Mouse (Mus musculus): Measurements from ENCODE around the gene Fam172a.

The Fam172a gene

GRCm38 (mm10) chr13:78175821-78176380, 474.1 kb downstream of the Fam172a start:
- 0 out of 2 replicates have a peak, but pooled peaks have one; percentile 60 for ATAC-seq (ENCODE audit: insufficient number of reproducible peaks, low FRiP score, low TSS enrichment)

DNA sequence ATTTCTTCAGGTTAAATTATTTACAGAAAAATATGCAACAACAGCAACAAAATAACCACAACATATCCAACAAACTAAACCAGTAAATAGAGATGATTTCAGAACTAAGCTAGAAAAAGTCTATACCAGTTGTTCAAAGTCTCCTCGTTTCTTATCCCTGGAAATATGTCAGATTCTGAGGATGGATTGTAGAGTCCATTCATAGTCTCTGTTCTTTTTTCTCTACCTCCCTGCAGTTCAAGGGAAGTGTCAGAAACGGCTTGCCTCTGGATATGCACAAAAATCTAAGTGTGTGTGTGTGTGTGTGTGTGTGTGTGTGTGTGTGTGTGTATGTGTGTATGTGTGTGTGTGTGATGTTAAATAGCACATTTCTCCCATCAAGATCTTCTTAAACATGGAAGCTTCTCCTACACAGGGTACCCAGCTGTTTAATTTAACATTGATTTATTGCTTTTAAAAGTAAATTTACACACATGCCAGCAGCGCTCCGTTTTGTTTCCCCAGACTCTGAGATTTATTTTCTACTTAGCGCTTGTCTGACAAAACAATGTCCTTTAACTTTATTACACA, 475.6 kb downstream of the Fam172a start:
- ATAC-seq (ENCODE audit: insufficient number of reproducible peaks, low FRiP score, low TSS enrichment) = no peak

DNA sequence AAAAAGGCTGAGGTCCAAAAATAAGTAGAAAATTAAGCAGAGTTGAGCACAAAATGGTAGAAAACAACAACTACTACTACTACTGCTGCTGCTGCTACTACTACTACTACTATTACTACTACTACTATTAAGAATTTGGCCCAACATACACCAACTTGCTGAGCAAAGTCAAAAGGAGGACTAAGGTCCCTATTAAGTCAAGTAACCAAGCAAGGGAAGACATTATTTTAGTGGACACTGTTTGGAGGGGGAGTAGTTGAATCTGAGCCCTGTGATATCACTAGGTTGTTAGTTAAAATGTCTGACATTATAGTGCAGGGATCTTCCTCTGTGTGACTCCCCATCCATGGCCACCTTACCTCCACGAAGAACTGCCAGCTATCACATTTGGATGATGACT, 476.2 kb downstream of the Fam172a start:
- no peak for ATAC-seq (ENCODE audit: insufficient number of reproducible peaks, low FRiP score, low TSS enrichment)

- ATAC-seq (ENCODE audit: insufficient number of reproducible peaks, low FRiP score, low TSS enrichment) = no peak
Measured at GRCm38 (mm10) chr13:78178771-78179170, 476.9 kb downstream of the Fam172a start.

GRCm38 (mm10) chr13:78179312-78180097, 477.7 kb downstream of the Fam172a start:
- ATAC-seq (ENCODE audit: insufficient number of reproducible peaks, low FRiP score, low TSS enrichment) = 0 out of 2 replicates have a peak, but pooled peaks have one; percentile 23

DNA sequence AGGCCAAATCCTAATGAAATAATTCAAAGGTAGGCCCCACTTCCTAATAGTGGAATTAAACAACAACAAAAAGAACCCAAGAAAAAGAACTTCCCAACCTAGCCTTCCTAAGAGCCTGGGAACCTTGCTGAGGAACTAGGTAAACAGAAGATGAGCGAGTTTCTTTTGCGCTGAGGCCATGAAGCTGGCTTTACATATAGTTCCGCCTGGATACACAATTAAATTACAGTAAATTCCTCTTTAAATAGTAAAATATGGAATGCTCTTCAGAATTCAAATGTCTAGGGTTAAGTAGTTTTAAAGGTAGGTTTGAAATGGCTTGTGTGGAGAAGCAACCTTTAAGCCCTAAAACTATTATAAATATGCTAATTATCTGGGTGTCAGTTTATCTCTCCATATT, 478.4 kb downstream of the Fam172a start:
- no peak for ATAC-seq (ENCODE audit: insufficient number of reproducible peaks, low FRiP score, low TSS enrichment)

DNA sequence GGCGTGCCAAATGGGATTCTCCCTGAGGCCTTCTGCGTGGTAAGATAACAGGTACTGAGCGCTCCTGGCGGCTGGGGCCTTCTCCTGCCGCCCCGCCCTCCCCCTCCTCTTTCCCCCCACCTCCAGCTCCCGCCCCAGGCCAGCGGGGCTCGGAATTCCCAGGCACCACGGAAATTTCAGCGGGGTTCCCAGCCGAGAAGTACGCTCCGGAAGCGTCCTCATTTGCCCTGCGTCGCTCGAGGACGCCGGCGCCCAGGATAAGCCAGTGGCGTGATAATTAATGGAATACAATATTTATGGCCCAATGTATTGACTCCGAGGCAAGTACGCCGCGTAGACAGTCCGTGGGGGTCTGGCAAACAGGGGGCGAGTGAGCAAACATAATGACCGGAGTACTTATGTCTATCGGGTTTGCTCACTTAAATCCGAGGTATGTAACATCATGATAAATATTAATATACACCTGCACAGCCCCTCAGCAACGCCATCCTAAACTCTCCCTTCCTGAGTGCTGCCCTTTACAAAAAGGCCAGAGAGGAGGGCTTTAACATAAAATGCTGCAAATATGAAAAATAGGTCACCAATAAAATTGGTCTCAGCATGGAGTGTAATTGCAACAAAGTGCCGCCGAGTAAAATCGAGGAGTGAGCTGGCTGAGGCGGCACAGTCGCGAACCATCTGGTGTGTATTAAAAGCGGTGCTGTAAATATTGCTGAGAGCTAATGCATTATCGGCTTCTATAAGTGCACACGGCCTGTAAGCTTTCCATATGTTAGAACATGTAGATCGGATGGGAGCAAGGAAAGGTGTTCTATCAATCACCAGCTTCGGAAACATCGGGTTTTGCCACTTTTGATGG, 479.5 kb downstream of the Fam172a start:
- peak; percentile 67; the same call in 1 of the 2 replicates for ATAC-seq (ENCODE audit: insufficient number of reproducible peaks, low FRiP score, low TSS enrichment)

DNA sequence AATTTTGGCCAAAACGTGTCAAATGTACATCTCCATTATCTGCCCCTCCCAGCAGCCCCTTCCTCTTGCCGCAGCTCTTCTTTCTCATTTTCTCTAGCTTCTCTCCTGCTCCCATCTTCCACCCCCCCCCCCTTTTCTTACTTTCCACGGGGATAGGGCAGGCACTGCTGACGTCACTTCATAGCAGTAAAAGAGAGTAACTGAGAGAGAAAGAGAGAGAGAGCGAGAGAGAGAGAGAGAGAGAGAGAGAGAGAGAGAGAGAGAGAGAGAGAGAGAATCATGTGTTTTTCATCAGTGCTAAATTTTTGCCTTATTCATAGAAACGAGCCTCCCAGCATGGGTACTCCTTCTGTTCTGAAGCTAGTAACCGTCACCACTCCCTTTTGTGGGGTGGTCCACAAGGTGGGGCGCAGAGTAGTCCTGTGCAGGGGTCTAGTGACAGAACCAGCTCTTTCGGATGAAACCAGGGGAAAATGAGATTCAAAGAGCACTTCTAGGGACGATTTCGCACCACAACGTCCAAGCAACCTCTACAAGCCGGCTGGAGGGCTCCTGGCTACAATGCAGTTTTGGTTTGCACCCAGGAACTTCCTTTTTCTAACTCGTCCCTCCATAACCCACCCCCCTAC, 480.2 kb downstream of the Fam172a start:
- ATAC-seq (ENCODE audit: insufficient number of reproducible peaks, low FRiP score, low TSS enrichment) = peak; percentile 54; the same call in 1 of the 2 replicates

DNA sequence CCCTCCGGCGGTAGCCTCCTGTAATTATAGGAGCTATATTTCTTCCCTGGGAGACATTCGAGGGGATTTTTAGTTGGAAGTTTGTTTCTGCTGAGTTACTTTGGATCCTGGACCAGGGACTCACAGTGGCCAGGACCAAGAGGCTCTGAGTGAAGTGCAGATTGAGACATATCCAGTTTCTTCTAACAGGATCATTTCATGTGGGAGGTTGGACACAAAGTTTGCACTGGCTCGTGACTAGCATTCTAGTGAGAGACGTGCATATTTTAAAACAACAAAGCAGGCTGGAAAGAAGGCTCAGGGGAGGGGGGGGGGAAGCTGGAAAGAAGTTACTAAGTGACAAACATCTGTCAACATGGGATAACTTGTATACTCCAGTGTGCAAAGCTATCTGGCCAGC, 481.2 kb downstream of the Fam172a start:
- no peak for ATAC-seq (ENCODE audit: insufficient number of reproducible peaks, low FRiP score, low TSS enrichment)

GRCm38 (mm10) chr13:78183986-78184385, 482.2 kb downstream of the Fam172a start:
- ATAC-seq (ENCODE audit: insufficient number of reproducible peaks, low FRiP score, low TSS enrichment) = no peak

GRCm38 (mm10) chr13:78184786-78185466, 483.1 kb downstream of the Fam172a start:
- ATAC-seq (ENCODE audit: insufficient number of reproducible peaks, low FRiP score, low TSS enrichment) = no peak

DNA sequence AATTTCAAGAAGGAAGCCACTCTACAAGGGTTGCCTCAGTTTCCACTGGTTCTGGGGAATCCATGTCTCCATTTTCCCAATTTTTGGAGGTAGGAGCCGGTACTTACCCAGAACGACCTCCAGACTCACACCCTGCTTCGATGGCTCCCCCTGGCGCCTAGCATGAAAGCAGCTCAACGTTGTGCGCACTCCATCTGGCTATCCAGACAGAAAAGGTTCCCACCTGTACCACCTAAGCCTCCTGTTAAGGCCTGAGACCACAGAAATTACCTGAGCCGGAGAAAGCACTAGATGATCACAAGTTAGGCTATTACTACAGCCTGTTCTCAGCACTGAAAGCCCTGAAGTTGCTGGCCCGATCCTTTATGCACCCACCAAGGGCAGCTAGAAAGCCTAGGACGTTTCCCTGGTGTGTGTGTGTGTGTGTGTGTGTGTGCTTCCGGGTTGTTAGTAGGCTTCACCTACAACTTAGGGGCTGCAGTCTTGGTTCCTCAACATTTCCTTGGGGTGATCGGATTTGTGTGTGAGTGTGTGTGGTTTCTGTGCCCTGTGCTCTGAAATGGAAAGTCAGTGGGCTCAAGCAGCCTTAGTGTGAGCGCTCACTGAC, 484.6 kb downstream of the Fam172a start:
- ATAC-seq (ENCODE audit: insufficient number of reproducible peaks, low FRiP score, low TSS enrichment) = no peak

- ATAC-seq (ENCODE audit: insufficient number of reproducible peaks, low FRiP score, low TSS enrichment) = no peak
Measured at GRCm38 (mm10) chr13:78187833-78188232, 486.0 kb downstream of the Fam172a start.

DNA sequence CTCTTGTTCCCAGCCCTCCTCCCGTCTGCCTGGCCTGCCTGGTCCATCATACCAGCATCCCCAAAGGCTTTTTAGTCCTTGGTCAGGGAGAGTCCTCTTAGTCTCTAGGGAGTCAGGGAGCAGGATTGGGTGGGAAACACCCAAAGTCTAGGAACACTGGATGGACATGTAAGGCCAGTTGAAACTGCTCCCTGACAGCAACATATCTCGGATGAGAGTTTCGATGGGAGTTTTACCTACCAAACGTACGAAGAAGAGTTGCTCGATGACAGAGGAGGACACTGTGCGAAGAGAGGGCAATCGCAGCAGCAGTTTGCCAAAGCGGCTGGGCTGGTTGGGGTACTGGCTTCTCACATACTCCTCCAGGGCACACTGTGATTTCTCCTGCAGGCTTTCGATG, 487.8 kb downstream of the Fam172a start:
- ATAC-seq (ENCODE audit: insufficient number of reproducible peaks, low FRiP score, low TSS enrichment) = no peak

DNA sequence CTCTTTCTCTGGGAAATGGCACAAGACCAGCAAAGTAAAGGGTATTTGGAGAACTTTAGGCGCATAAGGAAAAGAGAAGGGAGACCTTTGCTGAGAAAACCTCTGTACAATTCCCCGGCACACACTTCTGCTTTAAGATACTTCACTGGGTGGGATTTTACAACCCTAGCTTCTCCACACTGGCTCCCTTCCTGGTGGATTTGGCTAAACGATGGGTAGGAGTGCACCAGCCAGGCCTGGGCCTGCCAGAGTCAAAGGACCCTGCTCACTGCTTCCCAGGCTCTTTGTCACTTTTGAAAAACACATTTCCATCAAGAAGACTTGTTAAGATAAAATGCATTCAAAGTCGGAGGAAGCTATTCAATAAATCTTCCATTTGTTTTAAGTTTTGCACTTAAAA, 491.4 kb downstream of the Fam172a start:
- no peak for ATAC-seq (ENCODE audit: insufficient number of reproducible peaks, low FRiP score, low TSS enrichment)

DNA sequence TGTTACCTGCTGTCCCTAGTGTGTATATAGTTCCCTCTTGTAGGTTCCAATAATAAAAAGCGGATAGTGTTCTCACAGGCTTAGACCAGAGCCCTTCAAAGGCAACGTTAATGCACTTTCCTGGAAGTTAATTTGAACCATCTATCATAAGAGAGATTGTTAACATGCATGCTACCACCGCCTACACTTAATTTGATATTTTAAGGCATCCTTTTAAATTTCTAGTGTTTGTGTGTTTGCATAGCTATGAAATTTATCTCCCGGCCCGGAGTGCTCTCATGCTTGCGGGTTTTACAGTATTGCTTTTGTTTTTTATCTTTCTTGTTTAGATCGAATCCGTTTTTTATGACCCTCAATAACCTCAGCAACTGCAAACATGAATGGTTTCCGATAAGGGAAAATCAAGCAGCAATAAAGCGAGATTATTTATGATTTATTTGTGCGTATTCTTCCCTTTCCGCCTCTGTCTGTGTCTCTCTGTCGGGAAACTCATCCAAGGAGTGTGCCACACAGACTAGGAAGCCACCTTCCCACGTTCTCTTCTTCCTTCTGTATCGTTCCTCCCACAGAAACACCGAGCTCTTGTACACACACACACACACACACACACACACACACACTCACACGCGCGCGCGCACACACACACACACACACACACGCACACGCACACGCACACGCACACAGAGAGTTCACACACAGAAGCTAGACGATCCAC, 492.5 kb downstream of the Fam172a start:
- ATAC-seq (ENCODE audit: insufficient number of reproducible peaks, low FRiP score, low TSS enrichment) = 0 out of 2 replicates have a peak, but pooled peaks have one; percentile 2

DNA sequence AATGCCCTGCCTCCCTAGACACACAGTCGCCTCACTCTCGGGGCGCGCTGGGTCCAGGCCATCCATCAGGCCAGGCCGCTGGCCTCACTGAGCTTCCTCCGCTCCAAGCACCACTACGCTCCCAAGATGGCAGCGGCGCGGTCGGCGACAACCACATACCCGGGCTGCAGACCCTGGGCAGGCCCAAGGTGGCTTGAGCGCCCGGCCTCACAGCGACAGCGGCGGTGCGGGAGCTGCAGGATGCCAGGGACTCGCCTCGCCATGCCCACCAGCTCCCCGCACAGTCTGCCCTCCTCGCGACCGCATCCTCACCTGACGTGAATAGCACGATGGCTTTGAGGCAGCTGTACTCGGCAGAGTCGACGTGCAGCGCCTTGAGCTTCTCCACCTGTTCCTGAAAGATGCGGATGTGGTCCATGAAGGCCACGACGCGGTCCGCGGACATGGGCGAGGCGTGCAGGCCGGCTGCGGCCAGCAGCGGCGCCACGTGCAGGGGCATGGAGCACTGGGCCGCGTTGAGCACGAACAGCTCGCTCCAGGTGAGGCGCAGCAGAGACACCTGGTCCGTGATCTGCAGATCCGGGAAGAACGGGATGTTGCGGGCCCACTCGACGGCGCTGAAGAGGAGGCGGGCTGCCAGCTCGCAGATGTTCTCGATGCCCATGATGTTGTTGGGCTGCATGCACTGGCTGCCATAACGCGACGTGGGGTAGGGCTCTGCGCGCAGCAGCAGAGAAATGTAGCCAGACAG, 493.2 kb downstream of the Fam172a start:
- peak; percentile 54 for ATAC-seq (ENCODE audit: insufficient number of reproducible peaks, low FRiP score, low TSS enrichment)

DNA sequence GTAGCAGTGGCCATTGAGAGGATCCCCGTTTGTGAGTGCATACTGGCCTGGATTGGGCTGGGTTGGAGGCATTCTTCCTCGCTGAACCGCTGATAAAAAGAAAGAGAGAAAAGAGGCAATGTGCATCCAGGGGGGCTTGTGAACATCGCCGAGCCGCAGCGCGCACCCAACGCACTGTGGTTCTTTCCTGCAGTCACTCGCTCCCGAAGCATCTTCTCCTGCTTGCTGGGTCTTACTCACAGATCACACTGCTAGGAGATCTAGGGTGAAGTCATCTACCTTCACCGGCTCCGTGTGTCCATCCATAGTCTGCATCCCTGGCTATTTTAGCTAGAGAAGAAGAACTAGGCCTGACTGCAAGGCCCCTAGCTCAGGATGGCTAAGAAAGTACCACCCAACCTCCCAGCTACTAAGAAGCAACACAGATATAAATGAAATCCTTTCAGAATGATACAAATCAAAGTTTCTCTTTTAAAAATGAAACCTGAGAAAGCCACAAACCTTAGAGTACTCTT, 493.8 kb downstream of the Fam172a start:
- ATAC-seq (ENCODE audit: insufficient number of reproducible peaks, low FRiP score, low TSS enrichment) = no peak
